Mouse (Mus musculus) forebrain, embryonic 13.5 days (tissue): ENCODE measurements around the gene Rgn. TPM values are rescaled to one million over a fixed set of nuclear protein-coding genes. Genes with fewer than 3 reads are reported as not detected.
A peak's percentile ranks its signal among the peaks of the same experiment; 100 is the strongest.

Experiments used
- ATAC-seq: fragments of 200-750 bp; cut with Nextera tagmentation; 2 replicates; pipeline ENCODE4 v1.8.0; 2017
- H3K27ac ChIP-seq: fragments of 300-500 bp; sonication (generic); 2 replicates; pipeline ENCODE4 v1.5.1; 2015; ENCODE audit warnings: inconsistent platforms, mild to moderate bottlenecking, moderate library complexity
- H3K27me3 ChIP-seq: fragments of 300-500 bp; sonication (generic); 2 replicates; pipeline ENCODE4 v1.6.1; 2015; ENCODE audit warnings: mild to moderate bottlenecking, inconsistent platforms
- H3K36me3 ChIP-seq: fragments of 300-500 bp; sonication (generic); 2 replicates; pipeline ENCODE4 v1.6.1; 2015; ENCODE audit warnings: mild to moderate bottlenecking, inconsistent platforms; ENCODE audit not compliant: poor library complexity, severe bottlenecking
- H3K4me1 ChIP-seq: fragments of 300-500 bp; sonication (generic); 2 replicates; pipeline ENCODE4 v1.6.1; 2015; ENCODE audit warnings: inconsistent platforms
- H3K4me2 ChIP-seq: fragments of 300-500 bp; sonication (generic); 2 replicates; pipeline ENCODE4 v1.6.1; 2015; ENCODE audit warnings: inconsistent platforms, mild to moderate bottlenecking, moderate library complexity
- H3K4me3 ChIP-seq: fragments of 300-500 bp; sonication (generic); 2 replicates; pipeline ENCODE4 v1.5.1; 2015; ENCODE audit warnings: mild to moderate bottlenecking, inconsistent platforms
- H3K9ac ChIP-seq: fragments of 300-500 bp; sonication (generic); 2 replicates; pipeline ENCODE4 v1.6.1; 2015; ENCODE audit warnings: mild to moderate bottlenecking, inconsistent platforms
- H3K9me3 ChIP-seq: fragments of 300-500 bp; sonication (generic); replicated peaks from 2 replicates; pipeline ENCODE4 v1.6.1; 2016; ENCODE audit warnings: inconsistent platforms
- WGBS: fragments of 180-500 bp; shearing (Covaris S2); methylation state at CpG from one replicate; pipeline ENCODE4 v1.1.7; 2015; 5-methylcytosine and 5-hydroxymethylcytosine counted together
- polyA plus RNA-seq: library from polyadenylated mRNA; unstranded; fragments of >200 nt; fragmentation: Nextera tagmentation; extraction: Ambion mirVana; gene quantifications from 2 replicates; pipeline ENCODE4 v1.2.1, GENCODE M21; 2015

Gene Rgn
- polyA plus RNA-seq: 0.53 and 0.57 TPM in 2 replicates

GRCm38 (mm10) chrX:20549532-20549931 is at the start of gene Rgn:
Rgn (plus strand) TSS chrX:20549787.
- no peak within 1 kb of the TSS; the same call in 1 of the 2 replicates for H3K4me3 ChIP-seq
- no peak for ATAC-seq
- WGBS: 68% methylated on average over 3 of the region's 3 CpGs
- H3K4me2 ChIP-seq: peak within 1 kb of the TSS; percentile 61
- H3K9ac ChIP-seq: no peak within 1 kb of the TSS
- H3K36me3 ChIP-seq: no peaks in the 10 kb centered on the region
- no peaks in the 10 kb centered on the region for H3K9me3 ChIP-seq
- H3K27me3 ChIP-seq: no peaks in the 10 kb centered on the region
- no peak within 1 kb of the TSS for H3K27ac ChIP-seq
- no peaks in the 10 kb centered on the region for H3K4me1 ChIP-seq

- no peaks in the 10 kb centered on the region for H3K27me3 ChIP-seq
- WGBS: 82% methylated on average over 6 of the region's 7 CpGs
- H3K4me2 ChIP-seq: no peak overlapping the region
- no peak for ATAC-seq
- peaks cover 17% of the 10 kb centered on the region for H3K36me3 ChIP-seq
- no peak overlapping the region for H3K9ac ChIP-seq
- no peak overlapping the region for H3K4me3 ChIP-seq
- H3K4me1 ChIP-seq: no peaks in the 10 kb centered on the region
- no peak overlapping the region for H3K27ac ChIP-seq
- H3K9me3 ChIP-seq: no peaks in the 10 kb centered on the region
Measured at GRCm38 (mm10) chrX:20520290-20520939, 29.2 kb upstream of the Rgn start.

- Histone ChIP-seq H3K36me3 (peaks cover 17% of the 10 kb centered on the region), H3K4me3 (no peak overlapping the region), H3K4me1 (no peaks in the 10 kb centered on the region), H3K27ac (no peak overlapping the region), H3K27me3 (no peaks in the 10 kb centered on the region), H3K9me3 (no peaks in the 10 kb centered on the region), H3K9ac (no peak overlapping the region), H3K4me2 (no peak overlapping the region)
- ATAC-seq: no peak
Measured at GRCm38 (mm10) chrX:20521578-20521977, 28.0 kb upstream of the Rgn start.

- Histone ChIP-seq H3K9me3 (no peaks in the 10 kb centered on the region), H3K27me3 (no peaks in the 10 kb centered on the region), H3K4me3 (no peak overlapping the region), H3K27ac (no peak overlapping the region), H3K36me3 (no peaks in the 10 kb centered on the region), H3K4me1 (no peaks in the 10 kb centered on the region), H3K9ac (no peak overlapping the region), H3K4me2 (no peak overlapping the region)
- ATAC-seq: no peak
- WGBS: 52% methylated on average over 1 of the region's 1 CpGs
Measured at GRCm38 (mm10) chrX:20532621-20533020, 17.0 kb upstream of the Rgn start.

- Histone ChIP-seq H3K9ac (no peak overlapping the region), H3K27me3 (no peaks in the 10 kb centered on the region), H3K4me1 (no peaks in the 10 kb centered on the region), H3K36me3 (no peaks in the 10 kb centered on the region), H3K4me3 (no peak overlapping the region), H3K27ac (no peak overlapping the region), H3K4me2 (no peak overlapping the region), H3K9me3 (no peaks in the 10 kb centered on the region)
- WGBS: 87% methylated on average over 3 of the region's 3 CpGs
- ATAC-seq: no peak
Measured at GRCm38 (mm10) chrX:20543867-20544266, 5.7 kb upstream of the Rgn start.

GRCm38 (mm10) chrX:20547609-20548008 is 2.0 kb upstream of the Rgn start:
- Histone ChIP-seq H3K4me1 (no peaks in the 10 kb centered on the region), H3K9ac (0 out of 2 replicates have a peak overlapping the region, but pooled peaks have one; percentile 61), H3K4me3 (0 out of 2 replicates have a peak overlapping the region, but pooled peaks have one; percentile 36), H3K27me3 (no peaks in the 10 kb centered on the region), H3K36me3 (no peaks in the 10 kb centered on the region), H3K27ac (no peak overlapping the region), H3K9me3 (no peaks in the 10 kb centered on the region), H3K4me2 (peak overlapping the region; percentile 61)
- ATAC-seq: no peak
- 42% methylated on average over 5 of the region's 5 CpGs for WGBS

- Histone ChIP-seq H3K4me2 (peak overlapping the region; percentile 61), H3K27ac (no peak overlapping the region), H3K4me1 (no peaks in the 10 kb centered on the region), H3K27me3 (no peaks in the 10 kb centered on the region), H3K9ac (peak overlapping the region; percentile 61), H3K9me3 (no peaks in the 10 kb centered on the region), H3K36me3 (no peaks in the 10 kb centered on the region), H3K4me3 (peak overlapping the region; percentile 36)
- ATAC-seq: peak; percentile 63
- WGBS: 23% methylated on average over 24 of the region's 24 CpGs
Measured at GRCm38 (mm10) chrX:20548011-20548879, 1.3 kb upstream of the Rgn start.

GRCm38 (mm10) chrX:20548880-20549440 is 627 bp upstream of the Rgn start:
- Histone ChIP-seq H3K36me3 (no peaks in the 10 kb centered on the region), H3K4me1 (no peaks in the 10 kb centered on the region), H3K27me3 (no peaks in the 10 kb centered on the region), H3K4me2 (0 out of 2 replicates have a peak overlapping the region, but pooled peaks have one; percentile 61), H3K9me3 (no peaks in the 10 kb centered on the region), H3K9ac (no peak overlapping the region), H3K27ac (no peak overlapping the region), H3K4me3 (no peak overlapping the region)
- 57% methylated on average over 1 of the region's 1 CpGs for WGBS
- ATAC-seq: no peak

- ATAC-seq: no peak
- 85% methylated on average over 2 of the region's 2 CpGs for WGBS
Measured at GRCm38 (mm10) chrX:20552199-20552598, 2.6 kb downstream of the Rgn start.

GRCm38 (mm10) chrX:20561846-20562245 is 12.3 kb downstream of the Rgn start:
- Histone ChIP-seq H3K36me3 (no peaks in the 10 kb centered on the region), H3K4me2 (no peak overlapping the region), H3K9ac (no peak overlapping the region), H3K27ac (no peak overlapping the region), H3K9me3 (no peaks in the 10 kb centered on the region), H3K27me3 (no peaks in the 10 kb centered on the region), H3K4me1 (no peaks in the 10 kb centered on the region), H3K4me3 (no peak overlapping the region)
- no peak for ATAC-seq
- WGBS: 54% methylated on average over 1 of the region's 1 CpGs

More at GRCm38 (mm10) chrX:20552199-20552598, 2.6 kb downstream of the Rgn start:
- Histone ChIP-seq H3K4me1 (no peaks in the 10 kb centered on the region), H3K4me2 (no peak overlapping the region), H3K27ac (no peak overlapping the region), H3K27me3 (no peaks in the 10 kb centered on the region), H3K9ac (no peak overlapping the region), H3K4me3 (no peak overlapping the region), H3K9me3 (no peaks in the 10 kb centered on the region), H3K36me3 (no peaks in the 10 kb centered on the region)

GRCm38 (mm10) chrX:20563941-20564340 is 14.4 kb downstream of the Rgn start:
- Histone ChIP-seq H3K4me1 (no peaks in the 10 kb centered on the region), H3K27ac (no peak overlapping the region), H3K4me2 (no peak overlapping the region), H3K9me3 (no peaks in the 10 kb centered on the region), H3K4me3 (no peak overlapping the region), H3K27me3 (no peaks in the 10 kb centered on the region), H3K9ac (no peak overlapping the region), H3K36me3 (no peaks in the 10 kb centered on the region)
- 76% methylated on average over 4 of the region's 4 CpGs for WGBS
- no peak for ATAC-seq

GRCm38 (mm10) chrX:20571024-20571423 is 21.4 kb downstream of the Rgn start:
- Histone ChIP-seq H3K9me3 (no peaks in the 10 kb centered on the region), H3K36me3 (no peaks in the 10 kb centered on the region), H3K4me2 (no peak overlapping the region), H3K27me3 (no peaks in the 10 kb centered on the region), H3K27ac (no peak overlapping the region), H3K9ac (no peak overlapping the region), H3K4me1 (no peaks in the 10 kb centered on the region), H3K4me3 (no peak overlapping the region)
- 40% methylated on average over 2 of the region's 2 CpGs for WGBS
- ATAC-seq: no peak
